Mouse (Mus musculus) cerebellum, adult 9-11 months (tissue): ENCODE data around the gene Exo1.

Experiments
- DNase-seq: peaks from one replicate; pipeline ENCODE4 v3.0.0; 2022

Gene Exo1

DNA sequence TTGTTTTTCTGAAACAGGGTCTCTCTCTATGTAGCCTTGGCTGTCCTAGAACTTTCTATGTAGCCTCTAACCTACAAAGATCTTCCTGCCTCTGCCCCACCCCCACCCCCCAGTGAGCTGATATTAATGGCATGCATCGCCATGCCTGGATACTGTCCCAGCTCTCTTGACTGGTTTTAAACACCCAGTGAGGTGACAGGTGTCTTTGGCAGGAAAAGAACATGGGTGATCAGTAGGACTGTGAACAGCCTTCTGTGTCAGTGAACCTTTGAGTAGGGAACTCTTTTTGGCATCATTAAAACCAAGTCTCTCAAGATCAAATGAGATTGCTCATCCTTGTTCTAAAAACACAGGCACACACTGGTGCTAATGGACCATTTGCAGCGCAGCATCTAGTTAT lies 81.4 kb downstream of the Exo1 start:
- DNase-seq: peak; percentile 36
